Mouse (Mus musculus): ENCODE data around the gene Gm1604a. TPM values are rescaled to one million over a fixed set of nuclear protein-coding genes. Genes with fewer than 3 reads are reported as not detected.
"Not testable (repeated sequence)": the region's sequence is repeated elsewhere in the genome, so short reads cannot be mapped to it uniquely, and the experiment has no call there.

Gm1604a gene
- polyA plus RNA-seq, 1 experiment = 0.33 TPM

- DNase-seq; H3K4me1 ChIP-seq (ENCODE audit: control insufficient read depth, insufficient read depth, low read length); H3K27me3 ChIP-seq (ENCODE audit: control insufficient read depth, insufficient read depth, low read length); H3K27ac ChIP-seq (ENCODE audit: insufficient read depth, low read length); H3K4me3 ChIP-seq (replicated peaks; ENCODE audit: insufficient read depth, low read depth, low read length): not testable (repeated sequence)
- no CpG with 5 or more reads among the region's 7 CpGs for WGBS
Observed at GRCm38 (mm10) chr17:7009440-7009839, 15.9 kb upstream of the Gm1604a start.

GRCm38 (mm10) chr17:7009901-7010300, 15.5 kb upstream of the Gm1604a start:
- WGBS = 59% methylated on average over 4 of the region's 9 CpGs
- not testable (repeated sequence) for H3K4me3 ChIP-seq (replicated peaks; ENCODE audit: insufficient read depth, low read depth, low read length); H3K27ac ChIP-seq (ENCODE audit: insufficient read depth, low read length); DNase-seq; H3K4me1 ChIP-seq (ENCODE audit: control insufficient read depth, insufficient read depth, low read length); H3K27me3 ChIP-seq (ENCODE audit: control insufficient read depth, insufficient read depth, low read length)

GRCm38 (mm10) chr17:7014190-7014589, 11.2 kb upstream of the Gm1604a start:
- DNase-seq = not testable (repeated sequence)

GRCm38 (mm10) chr17:7025764-7026346, 487 bp downstream of the Gm1604a start:
- not testable (repeated sequence) for H3K27me3 ChIP-seq (ENCODE audit: control insufficient read depth, insufficient read depth, low read length); H3K4me3 ChIP-seq (replicated peaks; ENCODE audit: insufficient read depth, low read depth, low read length); H3K4me1 ChIP-seq (ENCODE audit: control insufficient read depth, insufficient read depth, low read length); H3K27ac ChIP-seq (ENCODE audit: insufficient read depth, low read length); DNase-seq
- WGBS = 0% methylated on average over 3 of the region's 14 CpGs

More at GRCm38 (mm10) chr17:7014190-7014589, 11.2 kb upstream of the Gm1604a start:
- H3K4me3 ChIP-seq (replicated peaks; ENCODE audit: insufficient read depth, low read depth, low read length); H3K27ac ChIP-seq (ENCODE audit: insufficient read depth, low read length); H3K27me3 ChIP-seq (ENCODE audit: control insufficient read depth, insufficient read depth, low read length); H3K4me1 ChIP-seq (ENCODE audit: control insufficient read depth, insufficient read depth, low read length): not testable (repeated sequence)
- WGBS = no CpG with 5 or more reads among the region's 1 CpGs

GRCm38 (mm10) chr17:7030204-7030603, 4.8 kb downstream of the Gm1604a start:
- 54% methylated on average over 7 of the region's 7 CpGs for WGBS
- H3K4me1 ChIP-seq (ENCODE audit: control insufficient read depth, insufficient read depth, low read length); H3K27ac ChIP-seq (ENCODE audit: insufficient read depth, low read length); DNase-seq; H3K4me3 ChIP-seq (replicated peaks; ENCODE audit: insufficient read depth, low read depth, low read length); H3K27me3 ChIP-seq (ENCODE audit: control insufficient read depth, insufficient read depth, low read length): not testable (repeated sequence)

- H3K27ac ChIP-seq (ENCODE audit: insufficient read depth, low read length); H3K4me3 ChIP-seq (replicated peaks; ENCODE audit: insufficient read depth, low read depth, low read length); DNase-seq; H3K4me1 ChIP-seq (ENCODE audit: control insufficient read depth, insufficient read depth, low read length); H3K27me3 ChIP-seq (ENCODE audit: control insufficient read depth, insufficient read depth, low read length): not testable (repeated sequence)
- WGBS = 34% methylated on average over 3 of the region's 6 CpGs
Observed at GRCm38 (mm10) chr17:7030622-7031174, 5.3 kb downstream of the Gm1604a start.

GRCm38 (mm10) chr17:7033192-7034166, 8.1 kb downstream of the Gm1604a start:
- not testable (repeated sequence) for H3K4me1 ChIP-seq (ENCODE audit: control insufficient read depth, insufficient read depth, low read length); H3K27ac ChIP-seq (ENCODE audit: insufficient read depth, low read length); DNase-seq; H3K4me3 ChIP-seq (replicated peaks; ENCODE audit: insufficient read depth, low read depth, low read length); H3K27me3 ChIP-seq (ENCODE audit: control insufficient read depth, insufficient read depth, low read length)
- WGBS = 69% methylated on average over 3 of the region's 17 CpGs

- not testable (repeated sequence) for H3K4me1 ChIP-seq (ENCODE audit: control insufficient read depth, insufficient read depth, low read length); DNase-seq; H3K4me3 ChIP-seq (replicated peaks; ENCODE audit: insufficient read depth, low read depth, low read length); H3K27ac ChIP-seq (ENCODE audit: insufficient read depth, low read length); H3K27me3 ChIP-seq (ENCODE audit: control insufficient read depth, insufficient read depth, low read length)
- 46% methylated on average over 2 of the region's 4 CpGs for WGBS
Observed at GRCm38 (mm10) chr17:7068997-7069539, 43.7 kb downstream of the Gm1604a start.

- H3K4me3 ChIP-seq (replicated peaks; ENCODE audit: insufficient read depth, low read depth, low read length); H3K4me1 ChIP-seq (ENCODE audit: control insufficient read depth, insufficient read depth, low read length); DNase-seq; H3K27ac ChIP-seq (ENCODE audit: insufficient read depth, low read length); H3K27me3 ChIP-seq (ENCODE audit: control insufficient read depth, insufficient read depth, low read length): not testable (repeated sequence)
- WGBS = 71% methylated on average over 7 of the region's 7 CpGs
Observed at GRCm38 (mm10) chr17:7069561-7070240, 44.3 kb downstream of the Gm1604a start.
